Mouse (Mus musculus): Measurements from ENCODE around the gene Sipa1l1. TPM values are rescaled to one million over a fixed set of nuclear protein-coding genes. Genes with fewer than 3 reads are reported as not detected.
A peak's percentile ranks its signal among the peaks of the same experiment; 100 is the strongest.

The Sipa1l1 gene
- polyA plus RNA-seq, 1 experiment: 34.0 TPM

GRCm38 (mm10) chr12:82394118-82394861 is 225.2 kb downstream of the Sipa1l1 start:
- no peaks in the 10 kb centered on the region for H3K36me3 ChIP-seq (ENCODE audit: control insufficient read depth, insufficient read depth, low read length)
- H3K4me3 ChIP-seq (ENCODE audit: insufficient read depth, low read depth, low read length): no peak overlapping the region
- no peaks in the 10 kb centered on the region for H3K27me3 ChIP-seq (replicated peaks; ENCODE audit: control insufficient read depth, insufficient read depth, low read length)
- H3K4me1 ChIP-seq (ENCODE audit: control insufficient read depth, insufficient read depth, low read length): peaks cover 13% of the 10 kb centered on the region
- no peak overlapping the region for H3K27ac ChIP-seq (ENCODE audit: insufficient read depth, low read depth, low read length)
- WGBS: 42% methylated on average over 8 of the region's 8 CpGs
- peak; percentile 20 for DNase-seq
- no peak for TF ChIP-seq CTCF (conservative IDR thresholded peaks at IDR 0.05; ENCODE audit: insufficient read depth, insufficient read length, low read depth, low read length)
- no peak for TF ChIP-seq POLR2A (IDR thresholded peaks at IDR 0.05; ENCODE audit: low read depth, low read length)

GRCm38 (mm10) chr12:82395194-82395593 is 226.1 kb downstream of the Sipa1l1 start:
- no peak for DNase-seq
- WGBS: 78% methylated on average over 4 of the region's 4 CpGs

DNA sequence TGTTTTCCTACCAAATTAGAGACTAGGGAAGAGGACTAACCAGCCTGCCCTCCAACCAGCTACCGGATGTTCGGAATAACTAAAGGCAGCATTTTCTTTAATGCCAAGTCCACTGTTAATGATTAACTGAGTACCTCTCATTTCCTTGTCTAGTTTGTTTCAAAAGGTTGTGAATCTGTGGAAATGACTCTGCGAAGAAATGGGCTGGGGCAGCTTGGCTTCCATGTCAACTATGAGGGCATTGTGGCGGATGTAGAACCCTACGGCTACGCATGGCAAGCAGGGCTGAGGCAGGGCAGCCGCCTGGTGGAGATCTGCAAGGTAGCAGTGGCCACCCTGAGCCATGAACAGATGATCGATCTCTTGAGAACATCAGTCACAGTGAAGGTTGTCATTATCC is 228.1 kb downstream of the Sipa1l1 start:
- peak overlapping the region; percentile 14 for H3K27ac ChIP-seq (ENCODE audit: insufficient read depth, low read depth, low read length)
- H3K36me3 ChIP-seq (ENCODE audit: control insufficient read depth, insufficient read depth, low read length): no peaks in the 10 kb centered on the region
- peaks cover 13% of the 10 kb centered on the region for H3K4me1 ChIP-seq (ENCODE audit: control insufficient read depth, insufficient read depth, low read length)
- 0 out of 2 replicates have a peak overlapping the region, but pooled peaks have one; percentile 0 for H3K4me3 ChIP-seq (ENCODE audit: insufficient read depth, low read depth, low read length)
- no peak for TF ChIP-seq POLR2A (IDR thresholded peaks at IDR 0.05; ENCODE audit: low read depth, low read length)
- peak; percentile 50 for TF ChIP-seq CTCF (conservative IDR thresholded peaks at IDR 0.05; ENCODE audit: insufficient read depth, insufficient read length, low read depth, low read length)
- 47% methylated on average over 8 of the region's 8 CpGs for WGBS
- no peaks in the 10 kb centered on the region for H3K27me3 ChIP-seq (replicated peaks; ENCODE audit: control insufficient read depth, insufficient read depth, low read length)
- peak; percentile 83 for DNase-seq

More at GRCm38 (mm10) chr12:82395194-82395593, 226.1 kb downstream of the Sipa1l1 start:
- TF ChIP-seq CTCF (conservative IDR thresholded peaks at IDR 0.05; ENCODE audit: insufficient read depth, insufficient read length, low read depth, low read length): no peak
- no peak for TF ChIP-seq POLR2A (IDR thresholded peaks at IDR 0.05; ENCODE audit: low read depth, low read length)
- Histone ChIP-seq H3K27ac (ENCODE audit: insufficient read depth, low read depth, low read length) (no peak overlapping the region), H3K27me3 (replicated peaks; ENCODE audit: control insufficient read depth, insufficient read depth, low read length) (no peaks in the 10 kb centered on the region), H3K4me1 (ENCODE audit: control insufficient read depth, insufficient read depth, low read length) (peaks cover 13% of the 10 kb centered on the region), H3K36me3 (ENCODE audit: control insufficient read depth, insufficient read depth, low read length) (no peaks in the 10 kb centered on the region), H3K4me3 (ENCODE audit: insufficient read depth, low read depth, low read length) (no peak overlapping the region)

- DNase-seq: peak; percentile 90
- no peaks in the 10 kb centered on the region for H3K27me3 ChIP-seq (replicated peaks; ENCODE audit: control insufficient read depth, insufficient read depth, low read length)
- peak overlapping the region; percentile 14; the same call in 1 of the 2 replicates for H3K27ac ChIP-seq (ENCODE audit: insufficient read depth, low read depth, low read length)
- H3K36me3 ChIP-seq (ENCODE audit: control insufficient read depth, insufficient read depth, low read length): no peaks in the 10 kb centered on the region
- no peak overlapping the region for H3K4me3 ChIP-seq (ENCODE audit: insufficient read depth, low read depth, low read length)
- TF ChIP-seq CTCF (conservative IDR thresholded peaks at IDR 0.05; ENCODE audit: insufficient read depth, insufficient read length, low read depth, low read length) (no peak), POLR2A (IDR thresholded peaks at IDR 0.05; ENCODE audit: low read depth, low read length) (no peak)
- WGBS: 52% methylated on average over 9 of the region's 9 CpGs
- peaks cover 13% of the 10 kb centered on the region for H3K4me1 ChIP-seq (ENCODE audit: control insufficient read depth, insufficient read depth, low read length)
Observed at GRCm38 (mm10) chr12:82397751-82398150, 228.6 kb downstream of the Sipa1l1 start.

DNA sequence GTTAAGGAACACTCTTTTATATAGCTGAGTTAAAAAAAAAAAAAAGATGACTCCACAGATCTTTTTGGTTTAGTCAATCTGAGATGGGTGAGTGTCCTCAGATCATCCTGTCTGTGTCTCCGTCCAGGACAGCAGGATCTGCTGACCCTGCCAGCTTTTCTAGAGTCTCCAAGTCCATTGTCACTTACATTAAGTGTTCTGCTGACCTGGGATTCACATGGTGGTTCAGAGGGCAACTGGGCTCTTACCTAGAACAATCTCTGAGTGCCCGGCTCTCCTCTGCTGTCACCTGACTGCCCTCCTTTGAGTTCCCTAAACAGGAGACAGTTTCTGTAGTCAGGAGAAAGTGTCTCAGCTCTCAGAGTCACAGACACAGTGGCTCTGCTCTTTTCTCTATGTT is 229.8 kb downstream of the Sipa1l1 start:
- WGBS: 57% methylated on average over 2 of the region's 2 CpGs
- DNase-seq: peak; percentile 79
- TF ChIP-seq POLR2A (IDR thresholded peaks at IDR 0.05; ENCODE audit: low read depth, low read length) (no peak), CTCF (conservative IDR thresholded peaks at IDR 0.05; ENCODE audit: insufficient read depth, insufficient read length, low read depth, low read length) (no peak)
- peaks cover 13% of the 10 kb centered on the region for H3K4me1 ChIP-seq (ENCODE audit: control insufficient read depth, insufficient read depth, low read length)
- H3K4me3 ChIP-seq (ENCODE audit: insufficient read depth, low read depth, low read length): no peak overlapping the region
- H3K27ac ChIP-seq (ENCODE audit: insufficient read depth, low read depth, low read length): 0 out of 2 replicates have a peak overlapping the region, but pooled peaks have one; percentile 29
- no peaks in the 10 kb centered on the region for H3K27me3 ChIP-seq (replicated peaks; ENCODE audit: control insufficient read depth, insufficient read depth, low read length)
- H3K36me3 ChIP-seq (ENCODE audit: control insufficient read depth, insufficient read depth, low read length): no peaks in the 10 kb centered on the region; the same call in 1 of the 2 replicates

GRCm38 (mm10) chr12:82399971-82400720 is 231.0 kb downstream of the Sipa1l1 start:
- no peaks in the 10 kb centered on the region for H3K27me3 ChIP-seq (replicated peaks; ENCODE audit: control insufficient read depth, insufficient read depth, low read length)
- no peak overlapping the region for H3K4me3 ChIP-seq (ENCODE audit: insufficient read depth, low read depth, low read length)
- 89% methylated on average over 6 of the region's 6 CpGs for WGBS
- peaks cover 1% of the 10 kb centered on the region for H3K36me3 ChIP-seq (ENCODE audit: control insufficient read depth, insufficient read depth, low read length)
- no peak overlapping the region for H3K27ac ChIP-seq (ENCODE audit: insufficient read depth, low read depth, low read length)
- no peak for DNase-seq
- H3K4me1 ChIP-seq (ENCODE audit: control insufficient read depth, insufficient read depth, low read length): peaks cover 11% of the 10 kb centered on the region
- TF ChIP-seq POLR2A (IDR thresholded peaks at IDR 0.05; ENCODE audit: low read depth, low read length): no peak

- Histone ChIP-seq H3K4me3 (ENCODE audit: insufficient read depth, low read depth, low read length) (no peak overlapping the region), H3K27ac (ENCODE audit: insufficient read depth, low read depth, low read length) (no peak overlapping the region), H3K36me3 (ENCODE audit: control insufficient read depth, insufficient read depth, low read length) (peaks cover 1% of the 10 kb centered on the region), H3K27me3 (replicated peaks; ENCODE audit: control insufficient read depth, insufficient read depth, low read length) (no peaks in the 10 kb centered on the region), H3K4me1 (ENCODE audit: control insufficient read depth, insufficient read depth, low read length) (peaks cover 11% of the 10 kb centered on the region)
- no peak for TF ChIP-seq POLR2A (IDR thresholded peaks at IDR 0.05; ENCODE audit: low read depth, low read length)
- no peak for DNase-seq
- WGBS: 73% methylated on average over 7 of the region's 7 CpGs
Observed at GRCm38 (mm10) chr12:82400783-82401182, 231.7 kb downstream of the Sipa1l1 start.

Measured in kidney, adult 2 months (tissue).